39 mouse cellular contexts compared by ENCODE assay signal in genomic region chr3:97649022-97649421, GRCm38 (mm10). TPM values are rescaled to one million over a fixed set of nuclear protein-coding genes. Genes with fewer than 3 reads are reported as not detected.
"Had no signal": no experiment of that assay in that cellular context is flagged by ENCODE, and none has a peak within 500 bp of the region (broad histone marks: within the 10 kb centered on the region; RNA-seq: fewer than 3 reads in every experiment).

No protein-coding gene starts in this region.

- H3K27ac ChIP-seq: forebrain, embryonic 15.5 days; heart, embryonic 10.5 days; hindbrain, embryonic 13.5 days; hindbrain, embryonic 15.5 days; hindbrain, postnatal 0 days; limb, embryonic 13.5 days; limb, embryonic 15.5 days; liver, embryonic 12.5 days; liver, embryonic 14.5 days had no signal

- H3K4me3 ChIP-seq: forebrain, embryonic 15.5 days; heart, embryonic 10.5 days; heart, embryonic 12.5 days; hindbrain, embryonic 13.5 days; hindbrain, embryonic 15.5 days; limb, embryonic 13.5 days; limb, embryonic 15.5 days; liver, embryonic 12.5 days had no signal

- ATAC-seq: forebrain, embryonic 15.5 days; forebrain, postnatal 0 days; hindbrain, postnatal 0 days; intestine, embryonic 16.5 days; liver, embryonic 12.5 days had no signal

- DNase-seq: forebrain, postnatal 0 days; gastrocnemius, postnatal 10 days; gastrocnemius, postnatal 25 days; heart, postnatal 14 days; kidney, adult 11 months; kidney, adult 2 months; kidney, postnatal 10 days; layer of hippocampus, postnatal 36 days; left cerebral cortex, postnatal 4 days; lung, adult 18-20 months had no signal

- H3K9me3 ChIP-seq: forebrain, embryonic 15.5 days; heart, embryonic 10.5 days; heart, embryonic 12.5 days; hindbrain, embryonic 13.5 days; hindbrain, embryonic 15.5 days; limb, embryonic 13.5 days; limb, embryonic 15.5 days; liver, embryonic 12.5 days had no signal

- H3K9ac ChIP-seq: forebrain, embryonic 15.5 days; forebrain, postnatal 0 days; heart, embryonic 12.5 days; hindbrain, embryonic 13.5 days; hindbrain, embryonic 15.5 days; limb, embryonic 13.5 days; limb, embryonic 15.5 days; liver, embryonic 12.5 days; liver, embryonic 14.5 days had no signal

- H3K36me3 ChIP-seq: forebrain, embryonic 15.5 days; heart, embryonic 10.5 days; heart, embryonic 12.5 days; hindbrain, embryonic 13.5 days; hindbrain, embryonic 15.5 days; limb, embryonic 13.5 days; limb, embryonic 15.5 days; liver, embryonic 12.5 days had no signal

- H3K4me1 ChIP-seq: forebrain, embryonic 15.5 days; hindbrain, embryonic 13.5 days; hindbrain, embryonic 15.5 days; limb, embryonic 13.5 days; limb, embryonic 15.5 days had no signal

- H3K4me2 ChIP-seq: forebrain, embryonic 15.5 days; heart, embryonic 12.5 days; hindbrain, embryonic 13.5 days; hindbrain, embryonic 15.5 days; limb, embryonic 13.5 days; limb, embryonic 15.5 days; liver, embryonic 12.5 days had no signal

- H3K27me3 ChIP-seq: forebrain, embryonic 15.5 days; heart, embryonic 12.5 days; hindbrain, embryonic 13.5 days; hindbrain, embryonic 15.5 days; limb, embryonic 13.5 days; limb, embryonic 15.5 days; liver, embryonic 12.5 days had no signal

RNA-seq across cellular contexts. Expression of gene Gm17651, which starts 25.5 kb away (rescaled TPM):
- total RNA-seq: forebrain, postnatal 0 days; gastrocnemius, adult 18-20 months; gastrocnemius, postnatal 10 days; gastrocnemius, postnatal 25 days; heart, adult 8-10 months; heart, postnatal 14 days; hematopoietic stem cell, adult 5-6 weeks; hindbrain, postnatal 0 days; layer of hippocampus, adult 18-20 months; layer of hippocampus, postnatal 10 days; layer of hippocampus, postnatal 36 days; left cerebral cortex, adult 18-20 months; left cerebral cortex, adult 8-10 months; left cerebral cortex, postnatal 10 days; left cerebral cortex, postnatal 25 days; left cerebral cortex, postnatal 4 days; liver, adult 2 months had no signal
- polyA plus RNA-seq: forebrain, embryonic 15.5 days; forebrain, postnatal 0 days; gonadal fat pad, adult 2 months; heart, embryonic 10.5 days; heart, embryonic 12.5 days; heart, embryonic 14.5 days; heart, embryonic 16.5 days; hindbrain, embryonic 11.5 days; hindbrain, embryonic 13.5 days; hindbrain, embryonic 15.5 days; hindbrain, postnatal 0 days; intestine, embryonic 14.5 days; intestine, embryonic 16.5 days; kidney, adult 2 months; large intestine, adult 2 months; limb, embryonic 11.5 days; limb, embryonic 13.5 days; limb, embryonic 15.5 days; liver, adult 2 months; liver, embryonic 12.5 days; liver, embryonic 14.5 days; liver, embryonic 16.5 days had no signal
